Comparison of ENCODE assay signal across 17 mouse cellular contexts in genomic region chr12:111741338-111741737, GRCm38 (mm10). TPM values are rescaled to one million over a fixed set of nuclear protein-coding genes. Genes with fewer than 3 reads are reported as not detected.
DNase-seq lines count a peak whose midpoint lies in the region.
"Had no signal": no experiment of that assay in that cellular context is flagged by ENCODE, and none has a peak within 500 bp of the region (broad histone marks: within the 10 kb centered on the region; RNA-seq: fewer than 3 reads in every experiment).

No protein-coding gene starts in this region.

- DNase-seq in embryo, embryonic 11 days: peak; percentile 20
- DNase-seq in embryo, embryonic 9.5 days (ENCODE audit: extremely low spot score): no peak
- peak; percentile 90 for DNase-seq in heart, adult 11 months
- DNase-seq in heart, postnatal 10 days: no peak
- peak; percentile 58 for DNase-seq in 416B (ENCODE audit: low read depth)
- peak; percentile 70 for DNase-seq in NIH3T3 (ENCODE audit: low read depth)
- no peak for DNase-seq in frontal cortex, postnatal 14 days (ENCODE audit: low spot score in 2 of 2)
- no peak for DNase-seq in frontal cortex, postnatal 25 days (ENCODE audit: low spot score in 2 of 2)
- DNase-seq: adrenal gland, adult 2 months; adrenal gland, postnatal 10 days; adrenal gland, postnatal 25 days; cerebellum, adult 18-20 months; cerebellum, adult 8-10 months; cerebellum, adult 9-11 months; cerebellum, postnatal 14 days; cerebellum, postnatal 36 days; gastrocnemius, adult 2 months had no signal

- intact Hi-C loops in heart, postnatal 10 days (cut with DNase I): loop anchor here (5.0 kb wide), 1 partner anchor 206 kb away; no protein-coding TSS in a partner anchor

RNA-seq across cellular contexts. Expression of gene Klc1, which starts 17.3 kb away (rescaled TPM):
- total RNA-seq in heart, postnatal 10 days (2021): 100 to 1,000 TPM; 151 to 166 TPM

RNA-seq across cellular contexts. Expression of gene Apopt1, which starts 28.3 kb away (rescaled TPM):
- 10 to 100 TPM; 39.6 to 41.5 TPM for total RNA-seq in heart, postnatal 10 days (2021)

RNA-seq across cellular contexts. Expression of gene Bag5, which starts 28.3 kb away (rescaled TPM):
- total RNA-seq in heart, postnatal 10 days (2021): 10 to 100 TPM; 29.1 to 32.7 TPM

Comparison
In these comparisons a context has a peak if more than half of its experiments do, and no peak if none do; other contexts are left out.
1. DNase-seq: peak in embryo, embryonic 11 days (single experiment), heart, adult 11 months (single experiment), 416B (single experiment) and NIH3T3 (single experiment); none in embryo, embryonic 9.5 days (single experiment), heart, postnatal 10 days (0 of 2), frontal cortex, postnatal 14 days (0 of 2) and frontal cortex, postnatal 25 days (0 of 2).